10 mouse cellular contexts compared by ENCODE assay signal in genomic region chr1:112388807-112389206, GRCm38 (mm10).
DNase-seq lines count a peak whose midpoint lies in the region; ATAC-seq and TF ChIP-seq lines count a peak whose summit lies in the region.
"Had no signal": no experiment of that assay in that cellular context is flagged by ENCODE, and none has a peak within 500 bp of the region (broad histone marks: within the 10 kb centered on the region; RNA-seq: fewer than 3 reads in every experiment).

No protein-coding gene starts in this region.

- H3K9me3 ChIP-seq in E14TG2a.4 (ENCODE audit: low read length): no peaks in the 10 kb centered on the region
- H3K9me3 ChIP-seq in midbrain, embryonic 14.5 days (ENCODE audit: control insufficient read depth, low read length): no peaks in the 10 kb centered on the region
- H3K9me3 ChIP-seq: heart, embryonic 13.5 days had no signal

- no peak overlapping the region for H3K9ac ChIP-seq in midbrain, embryonic 14.5 days (replicated peaks; ENCODE audit: low read length)
- H3K9ac ChIP-seq: heart, embryonic 13.5 days had no signal

- no peak for DNase-seq in gastrocnemius, adult 2 months
- no peak for DNase-seq in gastrocnemius, postnatal 36 days
- DNase-seq in cerebellum, adult 8-10 months: peak; percentile 11
- peak; percentile 43 for DNase-seq in forelimb bud, embryonic 11.5 days (ENCODE audit: low read depth, low spot score)
- peak; percentile 67 to 74 for DNase-seq in layer of hippocampus, postnatal 10 days (ENCODE audit: low spot score in 2 of 2)
- peak; percentile 71 for DNase-seq in midbrain, embryonic 14.5 days
- no peak for DNase-seq in thymus, postnatal 25 days

- no peak overlapping the region for H3K27ac ChIP-seq in gastrocnemius, adult 2 months
- no peak overlapping the region for H3K27ac ChIP-seq in midbrain, embryonic 14.5 days (replicated peaks; ENCODE audit: low read depth, low read length)
- H3K27ac ChIP-seq: heart, embryonic 13.5 days had no signal

- no peak overlapping the region for H3K4me2 ChIP-seq in midbrain, embryonic 14.5 days (ENCODE audit: low read length)
- H3K4me2 ChIP-seq: heart, embryonic 13.5 days had no signal

- no peak overlapping the region for H3K4me3 ChIP-seq in gastrocnemius, adult 2 months
- no peak overlapping the region for H3K4me3 ChIP-seq in E14TG2a.4 (replicated peaks; ENCODE audit: low read length)
- no peak overlapping the region for H3K4me3 ChIP-seq in midbrain, embryonic 14.5 days (replicated peaks; ENCODE audit: low read depth, low read length)
- H3K4me3 ChIP-seq: heart, embryonic 13.5 days; myocyte had no signal

- H3K4me1 ChIP-seq in E14TG2a.4 (replicated peaks; ENCODE audit: low read depth, low read length): no peaks in the 10 kb centered on the region
- H3K4me1 ChIP-seq in midbrain, embryonic 14.5 days (ENCODE audit: control insufficient read depth, insufficient read depth, low read length): no peaks in the 10 kb centered on the region
- H3K4me1 ChIP-seq: heart, embryonic 13.5 days had no signal

- intact Hi-C loops in gastrocnemius, adult 2 months (cut with DNase I): no loop called here
- intact Hi-C loops in gastrocnemius, postnatal 36 days (cut with DNase I): no loop called here

- ATAC-seq in midbrain, embryonic 14.5 days (ENCODE audit: low FRiP score, low TSS enrichment): no peak

- no peaks in the 10 kb centered on the region for H3K27me3 ChIP-seq in E14TG2a.4 (ENCODE audit: insufficient read depth, low read length)
- H3K27me3 ChIP-seq in midbrain, embryonic 14.5 days (ENCODE audit: control insufficient read depth, insufficient read depth, low read length): no peaks in the 10 kb centered on the region
- H3K27me3 ChIP-seq: heart, embryonic 13.5 days had no signal

- TF ChIP-seq CTCF in gastrocnemius, adult 2 months (IDR thresholded peaks at IDR 0.05): peak; percentile 53
- TF ChIP-seq CTCF in E14TG2a.4 (conservative IDR thresholded peaks at IDR 0.05; ENCODE audit: low read length): peak; percentile 56

- no peaks in the 10 kb centered on the region for H3K36me3 ChIP-seq in E14TG2a.4 (ENCODE audit: insufficient read depth, low read length)
- H3K36me3 ChIP-seq in midbrain, embryonic 14.5 days (ENCODE audit: control insufficient read depth, insufficient read depth, low read length): no peaks in the 10 kb centered on the region
- H3K36me3 ChIP-seq: heart, embryonic 13.5 days had no signal

- 39% methylated on average over 3 of the region's 3 CpGs for WGBS in midbrain, embryonic 14.5 days

Comparison
In these comparisons a context has a peak if more than half of its experiments do, and no peak if none do; other contexts are left out.
1. DNase-seq: peak in cerebellum, adult 8-10 months (single experiment), forelimb bud, embryonic 11.5 days (single experiment), layer of hippocampus, postnatal 10 days (2 of 2) and midbrain, embryonic 14.5 days (single experiment); none in gastrocnemius, adult 2 months (single experiment), gastrocnemius, postnatal 36 days (0 of 2) and thymus, postnatal 25 days (single experiment).